Mouse (Mus musculus) cerebellum, adult 2 months (tissue): ENCODE measurements around the gene Rps3. TPM values are rescaled to one million over a fixed set of nuclear protein-coding genes. Genes with fewer than 3 reads are reported as not detected.

Experiments used
- DNase-seq, 2 experiments: peaks; one replicate each; pipeline ENCODE4 v3.0.0; 2021
- H3K27ac ChIP-seq: fragments of 200-500 bp; 2 replicates; pipeline ENCODE4 v1.5.1; 2012; ENCODE audit warnings: low read length, control low read depth, inconsistent platforms; ENCODE audit not compliant: insufficient read depth
- H3K27me3 ChIP-seq: fragments of 200-500 bp; 2 replicates; pipeline ENCODE4 v1.6.1; 2012; ENCODE audit warnings: inconsistent platforms, mild to moderate bottlenecking, low read length, moderate library complexity; ENCODE audit not compliant: control insufficient read depth, insufficient read depth
- H3K4me1 ChIP-seq: fragments of 200-500 bp; 2 replicates; pipeline ENCODE4 v1.6.1; 2011; ENCODE audit warnings: low read length; ENCODE audit not compliant: control insufficient read depth, insufficient read depth
- H3K4me3 ChIP-seq: fragments of 200-500 bp; replicated peaks from 2 replicates; pipeline ENCODE3; 2011; ENCODE audit warnings: mild to moderate bottlenecking, low read depth, low read length, control low read depth; ENCODE audit not compliant: insufficient read depth
- CTCF ChIP-seq: fragments of 200-500 bp; IDR thresholded peaks from 2 replicates; pipeline ENCODE4 v1.5.1; 2011; ENCODE audit warnings: low read depth, mild to moderate bottlenecking, control low read depth, low read length, moderate library complexity, borderline replicate concordance; ENCODE audit not compliant: insufficient read depth
- POLR2A ChIP-seq: fragments of 200-500 bp; IDR thresholded peaks from 2 replicates; pipeline ENCODE4 v1.6.1; 2011; ENCODE audit warnings: low read length, control low read depth, borderline replicate concordance; ENCODE audit not compliant: insufficient read depth
- WGBS: fragments of 180-500 bp; shearing (Covaris S2); methylation state at CpG from one replicate; pipeline ENCODE4 v1.1.7; 2018; 5-methylcytosine and 5-hydroxymethylcytosine counted together
- polyA plus RNA-seq: library from polyadenylated mRNA; depleted of rRNA; stranded (reverse); fragments of >200 nt; gene quantifications from 2 replicates; pipeline ENCODE4 v1.2.3, GENCODE M21; 2012

The Rps3 gene
- polyA plus RNA-seq, 1 experiment: 434 TPM

GRCm38 (mm10) chr7:99500201-99500600 is 16.7 kb upstream of the Rps3 start:
- DNase-seq: peak; percentile 65 to 78
- H3K27me3 ChIP-seq: no peaks in the 10 kb centered on the region
- H3K4me1 ChIP-seq: no peaks in the 10 kb centered on the region
- TF ChIP-seq CTCF (peak; percentile 96), POLR2A (no peak)
- 9% methylated on average over 8 of the region's 8 CpGs for WGBS
- no peak overlapping the region for H3K4me3 ChIP-seq
- no peak overlapping the region for H3K27ac ChIP-seq

DNA sequence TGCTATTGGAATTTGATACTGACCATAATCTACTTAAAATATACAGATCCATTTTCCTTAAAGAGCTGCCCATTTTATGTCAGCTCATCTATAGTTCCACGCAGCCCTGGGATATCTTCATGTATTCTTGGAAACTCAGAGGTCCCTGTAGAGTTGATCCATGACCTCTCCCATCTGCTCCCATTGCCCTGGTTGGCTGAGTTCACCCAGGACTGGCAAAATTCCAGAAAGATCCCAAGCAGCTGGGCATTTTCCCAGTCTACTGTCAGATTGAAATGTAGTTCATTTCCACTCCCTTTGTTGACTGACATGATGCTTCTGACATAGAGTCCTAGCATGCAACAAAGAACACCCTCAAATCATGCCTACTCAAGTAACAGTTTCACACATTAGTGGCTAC is 15.6 kb upstream of the Rps3 start:
- TF ChIP-seq POLR2A (no peak), CTCF (no peak)
- H3K4me3 ChIP-seq: no peak overlapping the region
- H3K27ac ChIP-seq: no peak overlapping the region
- H3K4me1 ChIP-seq: no peaks in the 10 kb centered on the region
- WGBS: 24% methylated on average over 1 of the region's 1 CpGs
- DNase-seq: no peak
- H3K27me3 ChIP-seq: no peaks in the 10 kb centered on the region

DNA sequence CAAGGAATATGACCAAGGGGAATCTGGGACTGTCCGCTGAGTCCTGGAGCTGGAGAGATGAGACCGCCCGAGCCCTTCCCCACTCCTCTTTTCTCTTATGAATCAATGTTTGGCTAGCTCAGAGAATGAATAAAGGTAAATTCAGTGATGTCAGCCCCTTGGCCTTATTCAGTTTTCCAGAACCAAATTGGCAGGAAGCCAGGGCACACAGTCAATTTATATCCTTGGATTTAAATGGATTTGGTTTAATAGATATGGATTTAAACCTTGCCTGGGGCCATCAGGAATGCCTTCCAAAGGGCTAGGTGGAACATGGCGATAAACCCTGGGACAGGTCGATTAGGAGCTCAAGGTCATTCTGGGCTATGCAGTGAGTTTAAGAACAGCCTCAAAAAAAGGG is 6.2 kb upstream of the Rps3 start:
- Histone ChIP-seq H3K4me1 (no peaks in the 10 kb centered on the region), H3K27me3 (no peaks in the 10 kb centered on the region), H3K27ac (no peak overlapping the region), H3K4me3 (no peak overlapping the region)
- no peak for DNase-seq
- 86% methylated on average over 5 of the region's 5 CpGs for WGBS
- no peak for TF ChIP-seq CTCF
- TF ChIP-seq POLR2A: no peak

- peaks cover 9% of the 10 kb centered on the region for H3K4me1 ChIP-seq
- no peaks in the 10 kb centered on the region for H3K27me3 ChIP-seq
- H3K27ac ChIP-seq: no peak overlapping the region
- WGBS: 93% methylated on average over 1 of the region's 1 CpGs
- no peak overlapping the region for H3K4me3 ChIP-seq
- no peak for DNase-seq
- no peak for TF ChIP-seq CTCF
Measured at GRCm38 (mm10) chr7:99484679-99485078, 1.1 kb upstream of the Rps3 start.

DNA sequence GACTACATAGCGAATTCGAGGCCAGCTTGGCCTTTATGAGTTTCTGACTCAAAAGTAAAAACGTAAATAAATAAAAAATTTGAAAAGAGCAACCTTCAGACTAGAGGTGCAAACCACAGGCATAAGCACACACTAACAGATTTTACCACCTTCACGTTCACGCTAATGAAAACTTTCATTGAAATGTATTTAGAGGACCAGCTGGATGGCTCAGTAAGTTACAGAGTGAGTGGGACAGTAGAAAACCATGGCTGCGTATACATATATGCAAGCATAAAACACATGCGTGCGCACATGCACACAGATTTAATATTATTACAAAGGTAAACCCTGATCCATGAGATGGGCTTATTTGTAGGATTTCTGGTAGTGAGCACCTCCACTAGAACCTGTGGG is 384 bp upstream of the Rps3 start:
- no peak for DNase-seq
- TF ChIP-seq CTCF: no peak
- no peak for TF ChIP-seq POLR2A
- H3K27me3 ChIP-seq: no peaks in the 10 kb centered on the region
- 46% methylated on average over 8 of the region's 8 CpGs for WGBS
- H3K4me3 ChIP-seq: no peak overlapping the region
- no peak overlapping the region for H3K27ac ChIP-seq
- peaks cover 9% of the 10 kb centered on the region for H3K4me1 ChIP-seq

DNA sequence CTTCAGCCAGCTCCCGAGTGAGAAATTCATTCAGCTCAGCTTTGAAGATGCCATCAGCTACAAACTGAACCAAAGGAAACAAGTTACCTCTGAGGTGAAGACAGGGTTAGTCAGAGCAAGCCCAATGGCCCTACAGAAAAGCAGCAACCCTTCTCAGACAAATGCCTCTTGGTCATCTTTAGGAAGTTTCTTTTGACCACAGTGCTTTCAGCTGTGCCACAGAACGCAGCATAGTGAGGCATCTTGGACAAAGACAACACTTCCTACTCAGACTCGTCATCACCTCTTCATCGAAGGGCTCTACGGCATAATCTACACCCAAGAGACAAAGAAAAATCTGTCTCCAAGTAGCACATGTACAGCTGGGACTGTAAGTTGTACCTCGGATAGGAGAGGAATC is 901 bp downstream of the Rps3 start:
- H3K4me3 ChIP-seq: peak overlapping the region; percentile 93
- H3K4me1 ChIP-seq: peaks cover 9% of the 10 kb centered on the region
- no peaks in the 10 kb centered on the region for H3K27me3 ChIP-seq
- H3K27ac ChIP-seq: no peak overlapping the region
- TF ChIP-seq POLR2A (no peak), CTCF (no peak)
- no peak for DNase-seq
- WGBS: 1% methylated on average over 6 of the region's 6 CpGs

DNA sequence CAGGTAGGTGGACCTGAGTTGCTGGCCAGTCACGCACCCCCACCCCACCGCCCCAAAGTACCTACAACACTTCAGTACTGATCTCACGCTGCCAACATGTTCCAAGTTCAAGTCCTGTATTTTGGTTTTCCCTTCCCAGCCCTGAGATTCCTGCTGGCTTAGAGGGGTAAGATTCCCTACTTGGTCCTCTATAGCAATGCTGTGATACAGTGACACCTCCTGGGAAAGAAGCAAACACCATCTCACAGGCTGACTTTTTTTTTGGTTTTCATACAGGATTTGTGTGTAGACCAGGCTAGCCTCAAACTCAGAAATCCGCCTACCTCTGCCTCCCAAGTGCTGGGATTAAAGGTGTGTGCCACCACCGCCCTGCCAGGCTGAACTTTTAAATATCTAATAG is 6.3 kb downstream of the Rps3 start:
- WGBS: 88% methylated on average over 5 of the region's 5 CpGs
- Histone ChIP-seq H3K27me3 (no peaks in the 10 kb centered on the region), H3K27ac (no peak overlapping the region), H3K4me3 (no peak overlapping the region), H3K4me1 (peaks cover 22% of the 10 kb centered on the region)
- TF ChIP-seq POLR2A (no peak), CTCF (no peak)
- no peak for DNase-seq

- Histone ChIP-seq H3K4me3 (no peak overlapping the region), H3K4me1 (peaks cover 16% of the 10 kb centered on the region), H3K27me3 (no peaks in the 10 kb centered on the region), H3K27ac (no peak overlapping the region)
- 40% methylated on average over 3 of the region's 3 CpGs for WGBS
- TF ChIP-seq POLR2A (no peak), CTCF (no peak)
- no peak for DNase-seq
Measured at GRCm38 (mm10) chr7:99476558-99477114, 6.9 kb downstream of the Rps3 start.

GRCm38 (mm10) chr7:99475562-99475911 is 8.0 kb downstream of the Rps3 start:
- Histone ChIP-seq H3K4me1 (peaks cover 15% of the 10 kb centered on the region), H3K27ac (no peak overlapping the region), H3K27me3 (no peaks in the 10 kb centered on the region), H3K4me3 (no peak overlapping the region)
- no peak for TF ChIP-seq POLR2A
- TF ChIP-seq CTCF: no peak
- 91% methylated on average over 2 of the region's 2 CpGs for WGBS
- no peak for DNase-seq
